Mouse (Mus musculus) lung, embryonic 16.5 days (tissue): ENCODE results near the gene Ppcdc. TPM values are rescaled to one million over a fixed set of nuclear protein-coding genes. Genes with fewer than 3 reads are reported as not detected.

Experiments used
- ATAC-seq: fragments of 200-750 bp; cut with Nextera tagmentation; 2 replicates; pipeline ENCODE4 v1.8.0; 2017; ENCODE audit warnings: low read depth, mild to moderate bottlenecking, moderate library complexity
- H3K27ac ChIP-seq: fragments of 300-500 bp; sonication (generic); 2 replicates; pipeline ENCODE4 v1.5.1; 2014; ENCODE audit warnings: mild to moderate bottlenecking, control low read depth, low read length
- H3K27me3 ChIP-seq: fragments of 300-500 bp; sonication (generic); 2 replicates; pipeline ENCODE4 v1.6.1; 2014; ENCODE audit warnings: low read depth, low read length, mixed read lengths; ENCODE audit not compliant: control insufficient read depth, insufficient read depth
- H3K36me3 ChIP-seq: fragments of 300-500 bp; sonication (generic); 2 replicates; pipeline ENCODE4 v1.6.1; 2014; ENCODE audit warnings: low read length; ENCODE audit not compliant: control insufficient read depth, insufficient read depth
- H3K4me1 ChIP-seq: fragments of 300-500 bp; sonication (generic); replicated peaks from 2 replicates; pipeline ENCODE4 v1.6.1; 2014; ENCODE audit warnings: low read length, mixed read lengths; ENCODE audit not compliant: control insufficient read depth, insufficient read depth
- H3K4me2 ChIP-seq: fragments of 300-500 bp; sonication (generic); 2 replicates; pipeline ENCODE4 v1.6.1; 2014; ENCODE audit warnings: low read depth, low read length, control low read depth
- H3K4me3 ChIP-seq: fragments of 300-500 bp; sonication (generic); 2 replicates; pipeline ENCODE4 v1.5.1; 2014; ENCODE audit warnings: mild to moderate bottlenecking, low read length, control low read depth
- H3K9ac ChIP-seq: fragments of 300-500 bp; sonication (generic); 2 replicates; pipeline ENCODE4 v1.6.1; 2014; ENCODE audit warnings: low read length, control low read depth
- H3K9me3 ChIP-seq: fragments of 300-500 bp; sonication (generic); 2 replicates; pipeline ENCODE4 v1.6.1; 2016; ENCODE audit warnings: low read length; ENCODE audit not compliant: control insufficient read depth
- WGBS: fragments of 180-500 bp; shearing (Covaris S2); extraction: QIAGEN DNeasy Blood & Tissue Kit; methylation state at CpG from one replicate; pipeline ENCODE4 v1.1.7; 2014; 5-methylcytosine and 5-hydroxymethylcytosine counted together
- polyA plus RNA-seq: library from polyadenylated mRNA; unstranded; fragments of >200 nt; fragmentation: Nextera tagmentation; extraction: Ambion mirVana; gene quantifications from 2 replicates; pipeline ENCODE4 v1.2.1, GENCODE M21; 2015

Gene Ppcdc
- polyA plus RNA-seq, 1 experiment from 2014 or later = 27.6 TPM

- Histone ChIP-seq H3K4me1 (no peaks in the 10 kb centered on the region), H3K4me2 (no peak overlapping the region), H3K4me3 (no peak overlapping the region), H3K36me3 (no peaks in the 10 kb centered on the region), H3K27ac (no peak overlapping the region), H3K27me3 (no peaks in the 10 kb centered on the region), H3K9ac (no peak overlapping the region), H3K9me3 (no peaks in the 10 kb centered on the region)
- ATAC-seq = no peak
- WGBS = 77% methylated on average over 4 of the region's 4 CpGs
Measured at GRCm38 (mm10) chr9:57453516-57453915, 13.6 kb upstream of the Ppcdc start.

DNA sequence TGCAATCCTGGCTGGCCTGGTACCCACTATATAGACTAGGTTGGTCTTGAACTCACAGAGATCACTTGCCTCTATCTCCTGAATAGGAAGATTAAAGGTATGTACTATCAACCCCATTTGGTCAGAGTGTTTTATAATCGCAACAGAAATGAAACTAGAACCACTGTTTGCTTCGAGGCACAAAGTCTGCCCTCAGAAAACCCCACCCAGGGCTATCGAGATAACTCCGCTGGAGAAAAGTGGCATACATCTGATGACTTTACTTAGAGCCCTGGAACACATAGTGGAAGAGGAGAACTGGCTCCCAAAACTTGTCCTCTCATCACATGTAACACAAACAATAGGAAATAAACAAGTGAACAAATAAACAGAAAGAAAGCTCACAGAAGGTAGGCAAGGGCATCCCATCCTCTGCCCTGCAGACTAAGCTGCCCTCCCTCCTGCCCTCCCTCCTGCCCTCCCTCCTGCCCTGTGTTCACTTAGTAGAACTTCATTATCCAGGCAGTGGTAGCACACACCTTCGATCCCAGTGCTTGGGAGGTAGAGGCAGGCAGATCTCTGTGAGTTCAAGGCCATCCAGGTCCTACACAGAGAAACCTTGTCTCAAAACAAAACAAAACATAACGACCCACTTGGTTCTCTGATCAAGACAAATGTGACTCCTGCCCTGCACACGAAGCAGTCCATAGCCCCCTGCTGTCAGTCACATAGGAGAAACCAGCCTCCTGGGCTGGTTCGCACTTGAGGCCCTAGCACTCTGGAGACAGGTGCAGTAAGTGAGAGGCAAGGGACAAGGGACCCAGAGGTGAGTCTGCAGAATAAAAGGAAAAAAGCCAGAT lies 12.9 kb upstream of the Ppcdc start:
- ATAC-seq = no peak
- Histone ChIP-seq H3K9me3 (no peaks in the 10 kb centered on the region), H3K27me3 (no peaks in the 10 kb centered on the region), H3K36me3 (no peaks in the 10 kb centered on the region), H3K9ac (no peak overlapping the region), H3K4me3 (no peak overlapping the region), H3K4me2 (no peak overlapping the region), H3K4me1 (no peaks in the 10 kb centered on the region), H3K27ac (no peak overlapping the region)
- WGBS = 75% methylated on average over 8 of the region's 8 CpGs

DNA sequence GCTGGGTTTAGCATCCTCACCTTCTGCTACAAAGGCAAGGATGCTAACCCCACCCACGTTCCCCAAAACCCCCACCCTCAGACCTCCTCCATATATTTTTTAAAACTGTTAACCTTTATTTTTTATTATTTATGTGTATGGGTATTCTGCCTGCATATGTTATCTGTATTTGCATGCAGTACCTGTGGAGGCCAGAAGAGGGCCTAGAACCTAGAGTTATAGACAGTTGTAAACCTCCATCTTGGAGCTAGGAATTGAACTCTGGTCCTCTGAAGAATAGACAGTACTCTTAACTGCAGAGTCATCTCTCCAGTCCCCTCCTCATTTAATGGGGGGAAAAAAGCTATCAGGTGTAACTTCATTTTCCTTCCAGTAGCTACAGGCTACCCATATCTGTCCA lies 9.8 kb upstream of the Ppcdc start:
- Histone ChIP-seq H3K4me2 (no peak overlapping the region), H3K4me1 (no peaks in the 10 kb centered on the region), H3K36me3 (no peaks in the 10 kb centered on the region), H3K27me3 (no peaks in the 10 kb centered on the region), H3K4me3 (no peak overlapping the region), H3K9me3 (no peaks in the 10 kb centered on the region), H3K27ac (no peak overlapping the region), H3K9ac (no peak overlapping the region)
- WGBS = 50% methylated on average over 1 of the region's 1 CpGs
- no peak for ATAC-seq

DNA sequence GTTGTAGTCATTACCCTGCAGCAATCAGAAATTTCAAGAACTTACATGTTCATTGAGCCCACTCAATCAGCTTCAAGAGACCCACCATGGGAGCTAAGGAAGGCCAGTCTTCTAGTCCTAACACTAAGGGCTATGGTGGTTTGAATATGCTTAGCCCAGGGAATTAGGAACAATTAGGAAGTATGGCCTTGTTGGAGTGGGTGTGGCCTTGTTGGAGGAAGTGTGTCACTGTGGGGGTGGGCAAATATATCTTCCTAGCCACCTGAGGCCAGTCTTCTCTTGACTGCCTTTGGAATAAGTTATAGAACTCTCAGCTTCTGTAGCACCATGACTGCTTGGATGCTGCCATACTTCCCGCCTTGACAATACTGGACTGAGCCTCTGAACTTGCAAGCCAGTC lies 696 bp upstream of the Ppcdc start:
- no peaks in the 10 kb centered on the region for H3K9me3 ChIP-seq
- H3K27me3 ChIP-seq = no peaks in the 10 kb centered on the region
- no peaks in the 10 kb centered on the region for H3K36me3 ChIP-seq
- no peak overlapping the region for H3K9ac ChIP-seq
- H3K4me2 ChIP-seq = no peak overlapping the region
- H3K4me1 ChIP-seq = peaks cover 5% of the 10 kb centered on the region
- ATAC-seq = no peak
- no peak overlapping the region for H3K4me3 ChIP-seq
- 84% methylated on average over 1 of the region's 1 CpGs for WGBS
- no peak overlapping the region for H3K27ac ChIP-seq

DNA sequence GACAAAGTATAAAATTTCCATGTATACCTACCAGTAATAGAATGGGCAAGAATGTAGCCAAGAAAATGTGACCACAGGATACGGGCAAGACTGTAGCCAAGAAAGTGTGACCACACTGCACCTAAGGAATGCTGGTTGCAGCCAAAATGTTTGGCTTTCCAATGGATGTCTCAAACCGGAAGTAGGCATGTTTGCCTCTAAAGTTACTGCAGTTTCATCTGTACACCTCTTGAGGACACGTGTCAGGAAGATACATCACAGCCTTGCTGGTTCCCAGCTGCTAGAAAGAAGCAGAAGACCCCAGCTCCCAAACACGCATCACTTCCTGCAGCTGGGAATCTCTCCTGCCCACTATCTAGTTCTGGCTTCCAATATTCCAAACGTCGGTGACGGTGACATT lies 841 bp downstream of the Ppcdc start:
- no peak for ATAC-seq
- Histone ChIP-seq H3K4me3 (peak overlapping the region; percentile 65), H3K9ac (peak overlapping the region; percentile 73), H3K27ac (no peak overlapping the region; the same call in 1 of the 2 replicates), H3K4me2 (peak overlapping the region; percentile 77), H3K27me3 (no peaks in the 10 kb centered on the region), H3K4me1 (peaks cover 5% of the 10 kb centered on the region), H3K36me3 (no peaks in the 10 kb centered on the region), H3K9me3 (no peaks in the 10 kb centered on the region)
- 21% methylated on average over 7 of the region's 7 CpGs for WGBS

DNA sequence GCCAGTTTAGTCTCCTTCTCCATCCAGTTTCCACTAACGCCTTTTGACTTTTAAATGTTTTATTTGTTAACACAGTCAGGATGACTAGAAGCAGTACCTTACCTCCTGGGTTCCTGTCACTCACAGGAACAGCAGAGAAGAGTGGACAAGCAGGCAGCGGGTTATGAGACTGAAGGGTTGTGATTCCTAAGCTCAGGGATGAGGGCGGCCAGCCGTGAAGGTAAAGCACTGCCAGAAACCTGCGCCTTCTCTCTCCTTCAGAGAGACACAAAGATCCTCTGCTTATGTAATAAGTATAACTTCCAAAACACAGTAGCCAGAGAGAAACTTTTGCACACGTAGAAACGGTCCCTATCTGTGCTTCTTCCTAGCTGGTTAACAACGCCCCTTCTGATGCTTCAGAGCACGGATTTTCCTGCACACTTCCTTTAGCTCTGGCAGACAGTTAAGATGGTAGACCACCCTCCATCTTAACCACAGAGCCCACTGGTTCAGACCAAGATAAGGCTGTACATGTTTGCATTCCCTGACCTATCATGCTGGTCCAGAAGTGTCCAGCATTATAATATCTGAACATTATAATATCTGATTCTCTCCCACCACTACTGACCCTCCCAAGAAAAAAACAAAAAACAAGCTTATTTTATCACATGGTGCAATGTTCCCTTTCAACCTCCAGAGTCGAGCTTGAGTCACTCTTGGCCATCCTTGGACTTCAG lies 1.9 kb downstream of the Ppcdc start:
- WGBS = 67% methylated on average over 10 of the region's 10 CpGs
- no peak for ATAC-seq
- no peak overlapping the region for H3K4me2 ChIP-seq
- H3K36me3 ChIP-seq = no peaks in the 10 kb centered on the region
- no peaks in the 10 kb centered on the region for H3K27me3 ChIP-seq
- H3K9ac ChIP-seq = no peak overlapping the region
- H3K4me3 ChIP-seq = no peak overlapping the region
- peaks cover 11% of the 10 kb centered on the region for H3K4me1 ChIP-seq
- H3K9me3 ChIP-seq = no peaks in the 10 kb centered on the region
- H3K27ac ChIP-seq = no peak overlapping the region

GRCm38 (mm10) chr9:57436166-57436565 lies 3.8 kb downstream of the Ppcdc start:
- Histone ChIP-seq H3K9ac (no peak overlapping the region), H3K27me3 (no peaks in the 10 kb centered on the region), H3K9me3 (no peaks in the 10 kb centered on the region), H3K4me3 (no peak overlapping the region), H3K4me1 (peaks cover 17% of the 10 kb centered on the region), H3K27ac (no peak overlapping the region), H3K36me3 (no peaks in the 10 kb centered on the region), H3K4me2 (no peak overlapping the region)
- no peak for ATAC-seq
- WGBS = 79% methylated on average over 5 of the region's 5 CpGs

GRCm38 (mm10) chr9:57434405-57435165 lies 5.3 kb downstream of the Ppcdc start:
- Histone ChIP-seq H3K27me3 (no peaks in the 10 kb centered on the region), H3K4me3 (no peak overlapping the region), H3K9ac (no peak overlapping the region), H3K4me2 (no peak overlapping the region), H3K36me3 (no peaks in the 10 kb centered on the region), H3K4me1 (peaks cover 17% of the 10 kb centered on the region), H3K27ac (no peak overlapping the region), H3K9me3 (no peaks in the 10 kb centered on the region)
- ATAC-seq = no peak
- 85% methylated on average over 11 of the region's 11 CpGs for WGBS
